Mouse (Mus musculus) common myeloid progenitor, adult 5-6 weeks (primary cell): ENCODE measurements around the gene Zer1. TPM values are rescaled to one million over a fixed set of nuclear protein-coding genes. Genes with fewer than 3 reads are reported as not detected.
A peak's percentile ranks its signal among the peaks of the same experiment; 100 is the strongest.

Experiments
- ATAC-seq: replicated peaks from 2 replicates; pipeline ENCODE4 v1.8.0; 2016; ENCODE audit warnings: low read depth, mild to moderate bottlenecking, moderate TSS enrichment, inconsistent platforms; ENCODE audit not compliant: poor library complexity, severe bottlenecking
- total RNA-seq: library from RNA; stranded (forward); fragments of 200-1000, 187-1606 nt; gene quantifications from 2 replicates; pipeline ENCODE4 v1.2.3, GENCODE M21; 2017

The Zer1 gene
- total RNA-seq, 1 experiment from 2014 or later: 17.4 TPM

GRCm38 (mm10) chr2:30080181-30080800 is 44.1 kb downstream of the Zer1 start:
- no peak for ATAC-seq

- no peak for ATAC-seq
These were observed 45.6 kb downstream of the Zer1 start for GRCm38 (mm10) chr2:30078760-30079159.

GRCm38 (mm10) chr2:30078349-30078712 is 46.1 kb downstream of the Zer1 start:
- peak; percentile 37 for ATAC-seq

- peak; percentile 74 for ATAC-seq
These were observed 46.7 kb downstream of the Zer1 start, which contains the start of gene Pkn3 for GRCm38 (mm10) chr2:30077502-30078348. TSS of gene Pkn3 (plus strand) at chr2:30077684.

- no peak for ATAC-seq
These were observed 47.4 kb downstream of the Zer1 start for GRCm38 (mm10) chr2:30076959-30077358.

GRCm38 (mm10) chr2:30076439-30076838 is 47.9 kb downstream of the Zer1 start:
- ATAC-seq: no peak

- ATAC-seq: no peak
These were observed 48.8 kb downstream of the Zer1 start for GRCm38 (mm10) chr2:30075625-30076024.

GRCm38 (mm10) chr2:30073285-30073684 is 51.1 kb downstream of the Zer1 start:
- ATAC-seq: no peak

GRCm38 (mm10) chr2:30072875-30073274 is 51.5 kb downstream of the Zer1 start:
- no peak for ATAC-seq

- no peak for ATAC-seq
These were observed 56.4 kb downstream of the Zer1 start for GRCm38 (mm10) chr2:30067962-30068361.

GRCm38 (mm10) chr2:30067031-30067888 is 57.1 kb downstream of the Zer1 start:
- no peak for ATAC-seq

GRCm38 (mm10) chr2:30066046-30066901 is 58.1 kb downstream of the Zer1 start:
- peak; percentile 74 for ATAC-seq

- no peak for ATAC-seq
These were observed 60.1 kb downstream of the Zer1 start for GRCm38 (mm10) chr2:30064298-30064697.

GRCm38 (mm10) chr2:30063791-30064190 is 60.6 kb downstream of the Zer1 start:
- ATAC-seq: no peak

GRCm38 (mm10) chr2:30063235-30063634 is 61.1 kb downstream of the Zer1 start:
- no peak for ATAC-seq

GRCm38 (mm10) chr2:30062249-30063093 is 61.9 kb downstream of the Zer1 start:
- ATAC-seq: peak; percentile 27

GRCm38 (mm10) chr2:30061215-30062166 is 62.9 kb downstream of the Zer1 start:
- peak; percentile 41 for ATAC-seq

- ATAC-seq: no peak
These were observed 66.0 kb downstream of the Zer1 start for GRCm38 (mm10) chr2:30058418-30058817.
